Mouse (Mus musculus): ENCODE results near the gene Mprip. TPM values are rescaled to one million over a fixed set of nuclear protein-coding genes. Genes with fewer than 3 reads are reported as not detected.
A peak's percentile ranks its signal among the peaks of the same experiment; 100 is the strongest.

Gene Mprip
- polyA plus RNA-seq, 1 experiment from 2014 or later, result 26.3 TPM

DNA sequence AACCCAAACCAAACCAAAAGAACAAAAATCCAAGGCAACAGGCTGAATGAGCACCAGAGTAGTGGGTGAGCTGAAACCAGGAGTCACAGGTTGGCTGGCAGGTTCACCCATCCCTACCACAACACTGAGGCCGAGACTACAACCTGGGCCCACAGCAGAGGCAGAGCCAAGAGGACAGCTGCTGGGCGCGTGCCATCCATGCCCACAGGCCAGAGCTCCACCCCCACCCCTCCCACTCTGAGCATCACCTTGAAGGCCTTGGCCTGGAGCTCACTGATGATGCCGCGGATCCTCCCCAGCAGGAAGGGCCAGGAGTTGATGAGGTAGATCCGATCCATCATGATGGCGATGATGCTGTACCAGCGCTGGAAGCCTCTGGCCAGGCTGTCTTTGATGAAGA is 140.8 kb downstream of the Mprip start:
- no peak overlapping the region for H3K27ac ChIP-seq
- no peak overlapping the region for H3K4me3 ChIP-seq (ENCODE audit: inconsistent target)
- H3K79me2 ChIP-seq (ENCODE audit: inconsistent target), result peaks cover 99% of the 10 kb centered on the region
- peaks cover 100% of the 10 kb centered on the region for H3K36me3 ChIP-seq (ENCODE audit: inconsistent target)
- WGBS (ENCODE audit: missing documents), result 96% methylated on average over 8 of the region's 8 CpGs

DNA sequence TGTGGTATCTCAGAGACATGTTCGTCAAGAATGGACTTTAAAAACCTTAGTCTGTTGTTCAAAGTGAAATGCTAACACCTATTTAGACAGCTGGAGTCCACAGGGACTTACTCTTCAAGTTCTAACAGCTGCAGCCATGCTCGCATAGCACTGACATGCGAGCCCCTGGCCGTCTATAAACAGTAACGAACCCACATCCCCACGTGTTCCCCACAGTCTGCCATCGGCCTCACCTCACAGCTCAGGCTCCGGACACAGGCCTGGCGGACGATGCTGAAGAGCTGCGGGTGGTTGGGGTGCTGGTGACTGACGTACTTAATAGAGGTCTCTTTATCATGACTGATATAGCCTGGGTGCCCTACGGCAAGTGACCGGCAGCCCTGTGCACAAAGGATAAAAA is 142.4 kb downstream of the Mprip start:
- H3K27ac ChIP-seq, result no peak overlapping the region
- H3K79me2 ChIP-seq (ENCODE audit: inconsistent target), result peaks cover 100% of the 10 kb centered on the region
- 93% methylated on average over 10 of the region's 14 CpGs for WGBS (ENCODE audit: missing documents)
- peaks cover 93% of the 10 kb centered on the region for H3K36me3 ChIP-seq (ENCODE audit: inconsistent target)
- H3K4me3 ChIP-seq (ENCODE audit: inconsistent target), result no peak overlapping the region

- no peak overlapping the region for H3K4me3 ChIP-seq (ENCODE audit: inconsistent target)
- peaks cover 100% of the 10 kb centered on the region for H3K79me2 ChIP-seq (ENCODE audit: inconsistent target)
- 95% methylated on average over 21 of the region's 22 CpGs for whole genome bisulfite sequencing (ENCODE audit: missing documents)
- H3K36me3 ChIP-seq (ENCODE audit: inconsistent target), result peaks cover 82% of the 10 kb centered on the region
- no peak overlapping the region for H3K27ac ChIP-seq
Measured at GRCm38 (mm10) chr11:59804409-59805110, 143.5 kb downstream of the Mprip start.

DNA sequence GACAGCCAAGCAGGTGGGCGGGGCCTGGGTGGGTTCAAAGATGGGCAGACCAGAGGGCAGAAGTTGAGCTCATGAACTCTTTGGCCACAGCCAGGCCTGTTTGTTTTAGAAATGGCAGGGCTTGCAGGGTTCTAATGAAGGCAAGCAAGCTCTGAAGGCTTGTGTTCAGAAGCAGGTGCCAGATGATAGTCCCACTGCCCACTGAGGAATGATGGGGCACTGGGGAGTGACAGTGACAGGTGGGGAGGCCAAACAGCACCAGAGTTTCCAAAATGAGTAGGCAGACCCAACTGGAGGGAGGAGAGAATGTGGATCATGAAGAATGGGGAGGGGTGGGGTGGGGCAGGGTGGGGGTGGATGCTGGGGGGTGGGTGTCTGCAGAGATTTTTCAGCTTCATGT is 144.2 kb downstream of the Mprip start:
- Histone ChIP-seq H3K36me3 (ENCODE audit: inconsistent target) (peaks cover 75% of the 10 kb centered on the region), H3K79me2 (ENCODE audit: inconsistent target) (peaks cover 93% of the 10 kb centered on the region), H3K4me3 (ENCODE audit: inconsistent target) (no peak overlapping the region), H3K27ac (no peak overlapping the region)
- WGBS (ENCODE audit: missing documents), result 100% methylated on average over 1 of the region's 1 CpGs

- peaks cover 71% of the 10 kb centered on the region for H3K36me3 ChIP-seq (ENCODE audit: inconsistent target)
- peaks cover 89% of the 10 kb centered on the region for H3K79me2 ChIP-seq (ENCODE audit: inconsistent target)
- H3K4me3 ChIP-seq (ENCODE audit: inconsistent target), result no peak overlapping the region
- no peak overlapping the region for H3K27ac ChIP-seq
- WGBS (ENCODE audit: missing documents), result 100% methylated on average over 2 of the region's 2 CpGs
Measured at GRCm38 (mm10) chr11:59805656-59806055, 144.6 kb downstream of the Mprip start.

- peak overlapping the region; percentile 93 for H3K4me3 ChIP-seq (ENCODE audit: inconsistent target)
- peak overlapping the region; percentile 98 for H3K27ac ChIP-seq
- peaks cover 69% of the 10 kb centered on the region for H3K79me2 ChIP-seq (ENCODE audit: inconsistent target)
- 77% methylated on average over 14 of the region's 14 CpGs for WGBS (ENCODE audit: missing documents)
- H3K36me3 ChIP-seq (ENCODE audit: inconsistent target), result peaks cover 44% of the 10 kb centered on the region
Measured at GRCm38 (mm10) chr11:59808170-59808960, 147.3 kb downstream of the Mprip start.

GRCm38 (mm10) chr11:59809071-59809669 is 148.1 kb downstream of the Mprip start:
- Histone ChIP-seq H3K36me3 (ENCODE audit: inconsistent target) (peaks cover 36% of the 10 kb centered on the region), H3K79me2 (ENCODE audit: inconsistent target) (peaks cover 61% of the 10 kb centered on the region), H3K27ac (peak overlapping the region; percentile 98), H3K4me3 (ENCODE audit: inconsistent target) (peak overlapping the region; percentile 93)
- under 1% methylated on average over 15 of the region's 15 CpGs for WGBS (ENCODE audit: missing documents)

DNA sequence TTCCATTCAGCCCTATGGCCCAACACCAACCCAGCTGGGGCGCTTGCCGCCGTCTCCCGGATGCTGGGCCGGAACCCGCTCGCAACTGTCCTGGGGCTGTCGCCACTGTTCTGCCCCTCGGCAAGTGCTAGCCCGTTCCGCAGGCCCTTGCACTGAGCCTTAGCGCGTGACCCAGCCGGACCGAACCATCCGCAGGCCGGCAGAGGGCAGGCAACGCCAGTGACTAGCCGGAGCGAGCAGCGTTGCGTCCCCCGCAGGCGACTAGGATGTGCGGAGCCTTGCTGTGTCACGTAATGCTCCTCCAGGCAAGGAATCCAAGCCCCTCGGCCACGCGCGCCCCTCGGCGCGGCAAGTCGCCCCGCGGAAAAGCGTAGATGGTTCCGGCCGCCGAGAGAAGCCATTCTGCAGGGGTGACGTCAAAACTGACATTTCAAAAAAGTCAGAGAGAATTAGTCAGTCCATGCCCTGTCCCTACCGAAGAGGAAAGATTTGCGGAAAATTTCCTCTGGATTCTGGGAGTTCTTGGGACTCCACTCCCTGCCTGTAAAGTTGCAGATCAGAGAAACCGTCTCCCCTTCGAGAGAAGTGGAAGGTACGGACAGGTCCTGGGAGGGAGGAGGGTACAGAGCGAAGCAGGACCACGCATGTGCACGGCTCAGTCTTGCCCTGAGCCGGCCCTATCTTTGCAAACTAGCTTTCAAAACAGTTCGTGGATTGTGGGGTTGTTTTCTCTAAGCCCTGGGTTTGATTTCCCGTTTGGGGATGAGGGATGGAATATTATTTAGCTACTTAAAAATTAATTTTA is 148.8 kb downstream of the Mprip start, which contains the start of gene Flcn:
TSS of gene Flcn (minus strand) at position 347 of the 805 bp plus-strand sequence.
- under 1% methylated on average over 52 of the region's 52 CpGs for WGBS (ENCODE audit: missing documents)
- peaks cover 29% of the 10 kb centered on the region for H3K36me3 ChIP-seq (ENCODE audit: inconsistent target)

DNA sequence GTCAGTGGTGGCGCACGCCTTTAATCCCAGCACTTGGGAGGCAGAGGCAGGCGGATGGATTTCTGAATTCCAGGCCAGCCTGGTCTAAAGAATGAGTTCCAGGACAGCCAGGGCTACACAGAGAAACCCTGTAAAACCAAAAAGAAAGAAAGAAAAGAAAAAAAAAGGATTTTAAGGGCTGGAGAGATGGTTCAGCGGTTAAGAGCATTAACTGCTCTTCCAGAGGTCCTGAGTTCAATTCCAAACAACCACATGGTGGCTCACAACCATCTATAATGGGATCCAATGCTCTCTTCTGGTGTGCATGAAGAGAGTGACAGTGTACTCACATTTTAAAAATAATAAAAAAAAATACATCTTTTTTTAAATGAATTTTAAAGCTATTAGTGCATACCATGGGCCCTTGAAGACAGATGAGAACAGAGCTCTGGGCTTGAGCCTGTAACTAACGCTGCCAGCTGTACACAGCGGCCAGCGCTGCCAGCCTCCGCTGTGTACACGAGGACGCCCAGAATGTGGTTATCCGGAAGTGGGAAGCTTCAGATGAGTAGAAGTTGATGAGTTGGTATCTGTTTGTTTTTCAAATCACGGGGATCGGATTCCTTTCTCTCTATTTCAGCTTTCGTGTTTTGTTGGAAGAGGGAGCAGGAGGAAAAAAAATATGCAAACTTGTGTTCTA is 149.5 kb downstream of the Mprip start:
- peak overlapping the region; percentile 98 for H3K27ac ChIP-seq
- peaks cover 47% of the 10 kb centered on the region for H3K79me2 ChIP-seq (ENCODE audit: inconsistent target)
- H3K4me3 ChIP-seq (ENCODE audit: inconsistent target), result peak overlapping the region; percentile 93
- WGBS (ENCODE audit: missing documents), result 68% methylated on average over 14 of the region's 14 CpGs
- H3K36me3 ChIP-seq (ENCODE audit: inconsistent target), result peaks cover 22% of the 10 kb centered on the region

More for the DNA sequence above, 148.8 kb downstream of the Mprip start, which contains the start of gene Flcn:
- H3K27ac ChIP-seq, result peak within 1 kb of the TSS; percentile 98
- H3K4me3 ChIP-seq (ENCODE audit: inconsistent target), result peak within 1 kb of the TSS; percentile 93
- H3K79me2 ChIP-seq (ENCODE audit: inconsistent target), result peaks cover 54% of the 10 kb centered on the region

DNA sequence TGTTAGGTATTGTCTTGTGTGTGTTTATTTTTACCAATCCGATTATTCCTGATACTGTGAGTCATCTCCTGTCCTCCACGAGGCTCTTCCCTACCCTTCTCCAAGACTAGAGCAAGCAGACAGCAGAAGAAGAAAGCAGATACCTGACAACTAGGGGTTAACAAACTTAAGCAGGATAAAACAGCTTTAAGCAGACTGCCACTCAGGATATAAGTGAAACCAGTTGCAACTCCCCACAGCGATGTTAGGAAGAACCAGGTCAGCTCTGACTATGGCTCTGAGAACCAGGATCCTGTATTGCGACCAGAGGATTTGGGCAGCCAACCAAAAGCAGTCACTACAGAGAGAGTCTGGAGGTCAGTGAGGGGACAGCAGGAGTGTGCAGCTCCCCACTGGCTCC is 150.1 kb downstream of the Mprip start:
- 78% methylated on average over 3 of the region's 4 CpGs for WGBS (ENCODE audit: missing documents)
- Histone ChIP-seq H3K4me3 (ENCODE audit: inconsistent target) (no peak overlapping the region), H3K27ac (0 out of 2 replicates have a peak overlapping the region, but pooled peaks have one; percentile 98), H3K36me3 (ENCODE audit: inconsistent target) (peaks cover 16% of the 10 kb centered on the region), H3K79me2 (ENCODE audit: inconsistent target) (peaks cover 41% of the 10 kb centered on the region)

GRCm38 (mm10) chr11:59813276-59813675 is 152.2 kb downstream of the Mprip start:
- Histone ChIP-seq H3K36me3 (ENCODE audit: inconsistent target) (peaks cover 17% of the 10 kb centered on the region), H3K79me2 (ENCODE audit: inconsistent target) (peaks cover 20% of the 10 kb centered on the region)
- 94% methylated on average over 3 of the region's 3 CpGs for WGBS (ENCODE audit: missing documents)

GRCm38 (mm10) chr11:59814311-59814710 is 153.2 kb downstream of the Mprip start:
- no peak overlapping the region for H3K27ac ChIP-seq
- 100% methylated on average over 1 of the region's 1 CpGs for WGBS (ENCODE audit: missing documents)

More at GRCm38 (mm10) chr11:59813276-59813675, 152.2 kb downstream of the Mprip start:
- H3K4me3 ChIP-seq (ENCODE audit: inconsistent target), result no peak overlapping the region
- no peak overlapping the region for H3K27ac ChIP-seq

DNA sequence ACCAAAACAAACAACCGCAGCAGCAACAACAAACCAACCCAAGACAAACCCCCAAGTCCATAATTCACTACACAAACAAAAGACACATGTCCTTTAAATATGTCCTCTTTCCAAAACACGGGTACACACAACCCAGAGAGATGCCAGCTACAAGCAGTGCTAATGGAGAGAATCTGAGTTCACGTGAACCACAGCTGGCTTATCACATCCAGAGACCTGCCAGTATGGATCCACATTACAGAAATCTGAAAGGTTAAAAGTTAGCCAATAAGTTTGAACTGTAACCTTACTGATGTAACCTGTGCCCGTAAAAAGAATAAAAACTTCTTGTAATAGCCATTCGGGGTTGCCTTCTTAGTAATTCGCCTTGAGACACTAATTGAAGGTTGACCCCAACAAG is 153.8 kb downstream of the Mprip start:
- H3K79me2 ChIP-seq (ENCODE audit: inconsistent target), result peaks cover 8% of the 10 kb centered on the region; the same call in 1 of the 2 replicates
- WGBS (ENCODE audit: missing documents), result 96% methylated on average over 6 of the region's 6 CpGs
- no peak overlapping the region for H3K4me3 ChIP-seq (ENCODE audit: inconsistent target)
- H3K36me3 ChIP-seq (ENCODE audit: inconsistent target), result peaks cover 17% of the 10 kb centered on the region
- H3K27ac ChIP-seq, result no peak overlapping the region

More at GRCm38 (mm10) chr11:59814311-59814710, 153.2 kb downstream of the Mprip start:
- no peak overlapping the region for H3K4me3 ChIP-seq (ENCODE audit: inconsistent target)
- peaks cover 10% of the 10 kb centered on the region for H3K79me2 ChIP-seq (ENCODE audit: inconsistent target)
- peaks cover 17% of the 10 kb centered on the region for H3K36me3 ChIP-seq (ENCODE audit: inconsistent target)
